Mouse (Mus musculus) retina, embryonic 14.5 days (tissue): ENCODE data around the gene Zfp362.
A peak's percentile ranks its signal among the peaks of the same experiment; 100 is the strongest.

Source experiments
- DNase-seq: peaks from one replicate; pipeline ENCODE4 v3.0.0-alpha.2; 2015; ENCODE audit warnings: low spot score

Gene Zfp362

GRCm38 (mm10) chr4:128760029-128760428 lies 45.8 kb downstream of the Zfp362 start:
- DNase-seq, result no peak

GRCm38 (mm10) chr4:128759214-128759613 lies 46.6 kb downstream of the Zfp362 start:
- no peak for DNase-seq

GRCm38 (mm10) chr4:128755900-128756299 lies 49.9 kb downstream of the Zfp362 start:
- peak; percentile 33 for DNase-seq

- no peak for DNase-seq
Observed at GRCm38 (mm10) chr4:128755064-128755463, 50.8 kb downstream of the Zfp362 start, which contains the start of gene A3galt2. A3galt2 (plus strand) TSS chr4:128755364.

GRCm38 (mm10) chr4:128753571-128753970 lies 52.3 kb downstream of the Zfp362 start:
- DNase-seq, result no peak

- no peak for DNase-seq
Observed at GRCm38 (mm10) chr4:128752031-128752757, 53.7 kb downstream of the Zfp362 start.

GRCm38 (mm10) chr4:128751006-128751405 lies 54.8 kb downstream of the Zfp362 start:
- peak; percentile 47 for DNase-seq

- DNase-seq, result no peak
Observed at GRCm38 (mm10) chr4:128748309-128748708, 57.5 kb downstream of the Zfp362 start.

- no peak for DNase-seq
Observed at GRCm38 (mm10) chr4:128747614-128748270, 58.1 kb downstream of the Zfp362 start.

- DNase-seq, result no peak
Observed at GRCm38 (mm10) chr4:128745160-128745559, 60.7 kb downstream of the Zfp362 start.

GRCm38 (mm10) chr4:128743031-128743626 lies 62.7 kb downstream of the Zfp362 start:
- no peak for DNase-seq

- DNase-seq, result no peak
Observed at GRCm38 (mm10) chr4:128742379-128742970, 63.4 kb downstream of the Zfp362 start.

GRCm38 (mm10) chr4:128741906-128742305 lies 63.9 kb downstream of the Zfp362 start:
- DNase-seq, result no peak

- DNase-seq, result no peak
Observed at GRCm38 (mm10) chr4:128740878-128741277, 65.0 kb downstream of the Zfp362 start.

GRCm38 (mm10) chr4:128737825-128738610 lies 67.8 kb downstream of the Zfp362 start:
- peak; percentile 54 for DNase-seq

- peak; percentile 75 for DNase-seq
Observed at GRCm38 (mm10) chr4:128737137-128737589, 68.7 kb downstream of the Zfp362 start.

GRCm38 (mm10) chr4:128734721-128735671 lies 70.8 kb downstream of the Zfp362 start:
- no peak for DNase-seq

GRCm38 (mm10) chr4:128734217-128734616 lies 71.6 kb downstream of the Zfp362 start:
- DNase-seq, result peak; percentile 78

GRCm38 (mm10) chr4:128733496-128733895 lies 72.3 kb downstream of the Zfp362 start:
- no peak for DNase-seq

GRCm38 (mm10) chr4:128732794-128733193 lies 73.1 kb downstream of the Zfp362 start:
- no peak for DNase-seq

GRCm38 (mm10) chr4:128730271-128730670 lies 75.6 kb downstream of the Zfp362 start:
- no peak for DNase-seq
